Mouse (Mus musculus) granulocyte monocyte progenitor cell, adult 5-6 weeks (primary cell): ENCODE measurements at regions not wholly inside any gene's neighbourhood (a gene's known extent, or its start where the extent isn't known, plus 50 kb on each side); places are given as distances from the start of the nearest gene placed in this dataset.

Experiments
- ATAC-seq: replicated peaks from 2 replicates; pipeline ENCODE4 v1.8.0; 2016; ENCODE audit warnings: mild to moderate bottlenecking, moderate TSS enrichment, inconsistent platforms; ENCODE audit not compliant: poor library complexity, severe bottlenecking

- peak; percentile 92 for ATAC-seq
Measured at GRCm38 (mm10) chrX:33416321-33416720, 103.1 kb downstream of the Btbd35f12 start.
